Mouse (Mus musculus) heart, postnatal 0 days (tissue): ENCODE results near the gene Cep70.

Source experiments
- CTCF ChIP-seq: IDR thresholded peaks from 2 replicates; pipeline ENCODE4 v1.5.1; 2016; ENCODE audit warnings: antibody characterized with exemption, control low read depth, low read depth
- EP300 ChIP-seq: IDR thresholded peaks from 2 replicates; pipeline ENCODE4 v1.6.1; 2016; ENCODE audit warnings: antibody characterized with exemption, low read depth

DNA sequence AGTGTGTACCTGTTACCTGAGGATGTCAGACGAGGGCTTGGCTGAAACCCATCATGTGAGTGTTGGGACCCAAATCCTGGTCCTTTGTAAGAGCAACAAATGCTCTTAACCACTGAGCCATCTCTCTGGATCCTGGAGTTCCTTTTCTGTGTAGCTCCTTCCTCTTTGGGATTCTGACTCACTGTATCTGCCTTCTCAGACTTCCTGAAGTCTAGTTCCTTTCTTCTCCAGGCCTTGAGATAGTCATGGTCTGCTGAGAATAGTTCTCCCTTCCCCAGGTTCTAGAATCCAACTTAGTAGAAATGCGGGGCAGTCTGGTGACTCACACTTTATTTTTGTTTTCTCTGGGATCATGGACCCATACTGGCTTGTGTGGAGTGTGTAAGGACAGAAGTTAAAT lies 30.5 kb upstream of the Cep70 start:
- TF ChIP-seq EP300 (no peak), CTCF (no peak)
